Mouse (Mus musculus) brain, embryonic 14.5 days (tissue): ENCODE measurements at regions not wholly inside any gene's neighbourhood (a gene's known extent, or its start where the extent isn't known, plus 50 kb on each side); places are given as distances from the start of the nearest gene placed in this dataset.

Source experiments
- CTCF ChIP-seq: fragments of 200-500 bp; IDR thresholded peaks from 2 replicates; pipeline ENCODE4 v1.5.1; 2012; ENCODE audit warnings: inconsistent platforms, mild to moderate bottlenecking, moderate library complexity, borderline replicate concordance; ENCODE audit not compliant: insufficient read depth, insufficient read length; ENCODE audit errors: extremely low read depth
- POLR2A ChIP-seq: fragments of 200-500 bp; IDR thresholded peaks from 2 replicates; pipeline ENCODE4 v1.6.1; 2012; ENCODE audit warnings: mild to moderate bottlenecking, inconsistent platforms, borderline replicate concordance; ENCODE audit not compliant: poor library complexity, insufficient read depth, insufficient read length, severe bottlenecking; ENCODE audit errors: extremely low read depth

DNA sequence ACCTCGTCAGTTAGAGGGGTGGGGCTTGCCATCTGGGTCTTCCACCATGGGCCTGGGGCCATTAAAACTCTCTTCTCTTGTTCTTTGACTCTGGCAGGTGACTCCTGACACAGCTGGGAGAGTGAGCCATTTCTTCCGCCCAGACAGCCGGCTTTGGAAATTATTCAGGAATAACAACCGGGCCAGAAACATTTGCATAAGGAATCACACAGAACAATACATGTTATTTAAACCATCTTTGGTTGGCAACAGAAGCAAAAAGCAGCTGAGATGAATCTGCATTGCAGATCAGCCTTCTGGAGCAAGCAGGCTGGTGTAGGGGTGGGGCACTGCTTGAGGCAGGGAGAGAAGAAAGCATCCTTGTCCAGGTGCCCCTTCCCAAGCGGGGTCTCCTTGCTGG is 110.2 kb upstream of the Tnr start:
- no peak for TF ChIP-seq CTCF
- TF ChIP-seq POLR2A: no peak
